Mouse (Mus musculus) C2C12 (cell line): ENCODE measurements around the gene Artn. TPM values are rescaled to one million over a fixed set of nuclear protein-coding genes. Genes with fewer than 3 reads are reported as not detected.

Experiments used
- H3K27me3 ChIP-seq: one replicate; pipeline ENCODE4 v1.6.1; 2011; ENCODE audit not compliant: control insufficient read depth, insufficient read depth, insufficient read length
- H3K36me3 ChIP-seq: one replicate; pipeline ENCODE4 v1.6.1; 2011; ENCODE audit not compliant: control insufficient read depth, insufficient read depth
- H3K4me3 ChIP-seq: one replicate; pipeline ENCODE4 v1.5.1; 2011; ENCODE audit warnings: mild to moderate bottlenecking, control low read depth; ENCODE audit not compliant: poor library complexity, insufficient read depth, severe bottlenecking
- H3K79me2 ChIP-seq: one replicate; pipeline ENCODE4 v1.6.1; 2011; ENCODE audit not compliant: control insufficient read depth, insufficient read depth
- H3K79me3 ChIP-seq: one replicate; pipeline ENCODE4 v1.6.1; 2011; ENCODE audit warnings: low read depth, control low read depth
- H3ac ChIP-seq: one replicate; pipeline ENCODE3; 2011; ENCODE audit warnings: low read depth; ENCODE audit not compliant: control insufficient read depth, insufficient read length
- CEBPB ChIP-seq: IDR thresholded peaks from one replicate; pipeline ENCODE4 v1.6.1; 2011; ENCODE audit warnings: low read depth, mild to moderate bottlenecking, control low read depth, moderate library complexity
- CTCF ChIP-seq: IDR thresholded peaks from one replicate; pipeline ENCODE4 v1.5.1; 2011; ENCODE audit not compliant: control insufficient read depth, insufficient read depth, insufficient read length
- FOSL1 ChIP-seq: IDR thresholded peaks from one replicate; pipeline ENCODE4 v1.8.0; 2011; ENCODE audit warnings: mild to moderate bottlenecking, low read length; ENCODE audit not compliant: poor library complexity, insufficient read depth, severe bottlenecking
- MAX ChIP-seq: IDR thresholded peaks from one replicate; pipeline ENCODE4 v1.6.1; 2011; ENCODE audit warnings: mild to moderate bottlenecking, control low read depth
- MYOD1 ChIP-seq: IDR thresholded peaks from one replicate; pipeline ENCODE4 v1.6.1; 2011; ENCODE audit warnings: low read depth; ENCODE audit not compliant: control insufficient read depth, insufficient read length
- MYOG ChIP-seq: IDR thresholded peaks from one replicate; pipeline ENCODE4 v1.6.1; 2011; ENCODE audit not compliant: control insufficient read depth, insufficient read length; ENCODE audit errors: extremely low read depth
- USF1 ChIP-seq: IDR thresholded peaks from one replicate; pipeline ENCODE4 v1.6.1; 2011; ENCODE audit warnings: low read depth, mild to moderate bottlenecking, control low read depth, moderate library complexity
- polyA plus RNA-seq: library from polyadenylated mRNA; unstranded; fragments of >200 nt; fragmentation: generic; extraction: Trizol; gene quantifications from one replicate; pipeline ENCODE4 v1.2.1, GENCODE M21; 2012; ENCODE audit warnings: missing spikeins

Gene Artn
- polyA plus RNA-seq, 1 experiment = 2.6 TPM

DNA sequence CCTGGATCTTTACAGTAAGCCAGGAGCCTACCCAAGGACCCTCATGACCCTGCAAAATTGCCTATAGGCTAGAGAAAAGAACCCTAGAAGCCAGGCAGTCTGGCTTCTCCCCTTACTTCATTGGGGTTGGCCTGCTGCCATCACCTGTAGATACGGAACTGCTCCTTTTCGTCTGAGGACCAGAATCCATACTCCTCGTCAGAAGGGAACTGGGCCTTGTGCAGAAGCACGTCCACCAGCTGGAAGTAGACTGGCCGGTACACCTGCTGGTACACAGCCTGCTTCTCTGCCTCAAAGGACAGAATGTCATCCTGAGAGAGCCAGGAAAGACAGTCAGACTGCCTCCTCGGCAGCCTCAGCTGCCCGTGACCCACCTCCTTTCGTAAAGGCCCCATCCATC, 24.8 kb downstream of the Artn start:
- peaks cover 72% of the 10 kb centered on the region for H3K36me3 ChIP-seq

DNA sequence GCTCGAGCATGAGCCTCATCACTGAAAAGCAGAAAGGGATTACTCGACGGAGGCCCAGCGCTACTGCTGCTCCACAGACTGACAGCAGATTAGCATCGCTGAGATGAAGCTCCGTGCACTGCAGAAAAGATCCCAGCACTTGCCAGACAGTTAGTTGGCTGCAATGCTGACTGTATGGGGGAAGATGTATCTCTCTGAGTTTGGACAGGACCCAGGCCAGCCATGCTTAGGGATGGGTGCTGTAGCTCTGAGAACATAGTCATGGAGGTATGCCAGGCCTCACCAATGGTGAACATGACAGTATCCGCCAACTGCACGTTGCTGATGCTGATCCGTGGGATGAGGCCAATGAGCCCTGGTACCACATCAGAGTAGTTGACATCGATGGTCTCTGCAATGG, 25.5 kb downstream of the Artn start:
- no peak for TF ChIP-seq MAX
- TF ChIP-seq MYOD1 = no peak
- TF ChIP-seq CTCF = no peak
- no peak for TF ChIP-seq CEBPB
- TF ChIP-seq MYOG = no peak
- no peak for TF ChIP-seq USF1
- TF ChIP-seq FOSL1 = no peak
- H3K36me3 ChIP-seq = peaks cover 76% of the 10 kb centered on the region
- H3K79me2 ChIP-seq = peaks cover 18% of the 10 kb centered on the region
- H3ac ChIP-seq = no peak overlapping the region
- no peak overlapping the region for H3K4me3 ChIP-seq
- H3K79me3 ChIP-seq = peaks cover 13% of the 10 kb centered on the region
- no peaks in the 10 kb centered on the region for H3K27me3 ChIP-seq

More for the DNA sequence above, 24.8 kb downstream of the Artn start:
- TF ChIP-seq MYOG (no peak), USF1 (no peak), FOSL1 (no peak), CTCF (no peak), CEBPB (no peak), MAX (no peak), MYOD1 (no peak)
- H3K79me2 ChIP-seq = peaks cover 25% of the 10 kb centered on the region
- peaks cover 18% of the 10 kb centered on the region for H3K79me3 ChIP-seq
- no peak overlapping the region for H3K4me3 ChIP-seq
- no peaks in the 10 kb centered on the region for H3K27me3 ChIP-seq
- H3ac ChIP-seq = no peak overlapping the region

DNA sequence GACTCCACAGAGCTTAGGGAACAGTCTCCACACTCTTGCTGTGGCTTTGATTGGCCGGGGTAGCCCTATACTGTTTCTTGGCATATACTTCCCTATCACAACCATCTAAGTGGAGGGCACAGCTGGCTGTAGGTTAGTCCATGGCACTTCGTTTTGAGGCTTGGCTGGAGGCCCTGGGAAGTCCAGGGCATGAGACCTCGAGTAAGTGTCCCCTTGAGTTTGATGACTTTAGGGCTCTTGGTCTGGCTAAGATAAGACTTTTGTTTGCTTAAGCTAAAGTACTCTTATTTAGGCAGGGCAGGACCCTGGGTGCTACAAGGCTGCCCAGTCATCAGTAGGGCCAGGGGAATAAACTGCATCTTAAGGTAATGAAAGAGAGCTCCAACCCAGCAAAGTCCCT, 31.5 kb downstream of the Artn start:
- no peaks in the 10 kb centered on the region for H3K27me3 ChIP-seq
- no peak overlapping the region for H3ac ChIP-seq
- no peak overlapping the region for H3K4me3 ChIP-seq
- H3K36me3 ChIP-seq = peaks cover 87% of the 10 kb centered on the region
- no peak for TF ChIP-seq MYOG
- TF ChIP-seq FOSL1 = no peak
- H3K79me2 ChIP-seq = no peaks in the 10 kb centered on the region
- no peaks in the 10 kb centered on the region for H3K79me3 ChIP-seq

GRCm38 (mm10) chr4:117896031-117896430, 33.5 kb downstream of the Artn start:
- no peak for TF ChIP-seq MYOD1
- TF ChIP-seq CTCF = no peak
- no peak for TF ChIP-seq MAX
- TF ChIP-seq CEBPB = no peak
- TF ChIP-seq USF1 = no peak
- no peak overlapping the region for H3K4me3 ChIP-seq
- H3K36me3 ChIP-seq = peaks cover 66% of the 10 kb centered on the region
- peaks cover under 1% of the 10 kb centered on the region for H3K79me3 ChIP-seq
- no peaks in the 10 kb centered on the region for H3K27me3 ChIP-seq
- H3K79me2 ChIP-seq = peaks cover 8% of the 10 kb centered on the region
- no peak overlapping the region for H3ac ChIP-seq

- H3K79me3 ChIP-seq = peaks cover 4% of the 10 kb centered on the region
- H3K79me2 ChIP-seq = peaks cover 15% of the 10 kb centered on the region
- H3K36me3 ChIP-seq = peaks cover 59% of the 10 kb centered on the region
- H3K27me3 ChIP-seq = no peaks in the 10 kb centered on the region
- no peak overlapping the region for H3ac ChIP-seq
- H3K4me3 ChIP-seq = no peak overlapping the region
- TF ChIP-seq FOSL1 (no peak), USF1 (no peak), MYOG (no peak), CTCF (no peak), MAX (no peak), CEBPB (no peak), MYOD1 (no peak)
These were observed 34.2 kb downstream of the Artn start for GRCm38 (mm10) chr4:117895339-117895738.

DNA sequence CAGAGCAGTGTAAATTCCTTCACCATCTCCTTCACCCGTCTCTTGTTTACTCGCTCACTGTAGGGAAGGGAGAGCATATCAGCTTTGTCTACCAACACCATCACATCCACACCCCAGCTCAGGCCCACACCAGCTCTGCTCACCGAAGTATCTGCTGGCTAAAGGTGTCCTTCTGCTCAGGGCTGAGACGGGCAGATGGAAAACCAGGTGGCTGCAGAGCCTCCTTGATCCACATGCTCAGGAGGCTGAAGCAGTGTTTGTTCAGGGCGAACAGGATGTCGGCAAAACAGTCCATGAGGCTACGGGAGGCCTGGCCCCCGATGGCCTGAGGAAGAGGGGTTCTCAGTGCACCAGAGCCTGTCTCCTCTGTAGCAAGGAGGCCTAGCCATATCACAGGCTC, 35.0 kb downstream of the Artn start:
- H3ac ChIP-seq = no peak overlapping the region
- no peaks in the 10 kb centered on the region for H3K27me3 ChIP-seq
- H3K79me2 ChIP-seq = peaks cover 16% of the 10 kb centered on the region
- TF ChIP-seq FOSL1 = no peak
- TF ChIP-seq CEBPB = no peak
- no peak for TF ChIP-seq MYOG
- no peak for TF ChIP-seq USF1
- no peak for TF ChIP-seq CTCF
- no peak for TF ChIP-seq MAX
- TF ChIP-seq MYOD1 = no peak
- no peak overlapping the region for H3K4me3 ChIP-seq
- H3K36me3 ChIP-seq = peaks cover 52% of the 10 kb centered on the region
- H3K79me3 ChIP-seq = peaks cover 4% of the 10 kb centered on the region

DNA sequence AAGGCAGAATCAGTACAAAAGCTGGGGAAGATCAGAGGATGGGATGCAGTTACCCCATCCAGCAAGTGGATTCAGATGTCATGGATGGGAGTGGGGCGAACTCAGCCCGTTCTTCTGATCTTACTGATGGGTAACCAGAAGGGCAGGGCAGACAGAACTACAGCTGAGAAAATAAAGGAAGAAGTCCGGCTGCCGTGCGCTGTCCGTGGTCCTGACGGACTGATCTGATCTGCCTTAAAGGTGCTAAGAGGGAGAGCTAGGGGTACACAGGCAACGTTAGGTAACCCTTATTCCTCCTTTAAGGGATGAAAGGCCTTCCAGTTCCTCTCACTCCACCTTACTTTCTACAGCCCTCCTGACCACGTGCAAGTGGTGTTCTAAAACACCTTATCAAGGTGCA, 36.2 kb downstream of the Artn start:
- Histone ChIP-seq H3K27me3 (no peaks in the 10 kb centered on the region), H3K4me3 (no peak overlapping the region), H3K36me3 (peaks cover 39% of the 10 kb centered on the region), H3K79me2 (peaks cover 16% of the 10 kb centered on the region), H3ac (no peak overlapping the region), H3K79me3 (peaks cover 4% of the 10 kb centered on the region)
- TF ChIP-seq USF1 = no peak
- no peak for TF ChIP-seq MYOG
- TF ChIP-seq CEBPB = no peak
- TF ChIP-seq MYOD1 = no peak
- TF ChIP-seq CTCF = no peak
